Mouse (Mus musculus) liver, embryonic 13.5 days (tissue): ENCODE measurements at regions not wholly inside any gene's neighbourhood (a gene's known extent, or its start where the extent isn't known, plus 50 kb on each side); places are given as distances from the start of the nearest gene placed in this dataset.

ENCODE experiments used
- ATAC-seq: fragments of 200-750 bp; cut with Nextera tagmentation; 2 replicates; pipeline ENCODE4 v1.8.0; 2017; ENCODE audit warnings: low read depth, mild to moderate bottlenecking, moderate number of reproducible peaks, moderate library complexity
- DNase-seq: peaks from one replicate; pipeline ENCODE4 v3.0.0; 2022
- H3K27ac ChIP-seq: fragments of 300-500 bp; sonication (generic); 2 replicates; pipeline ENCODE4 v1.5.1; 2015; ENCODE audit warnings: moderate library complexity, mild to moderate bottlenecking, inconsistent platforms
- H3K27me3 ChIP-seq: fragments of 300-500 bp; sonication (generic); 2 replicates; pipeline ENCODE4 v1.6.1; 2015; ENCODE audit warnings: mild to moderate bottlenecking, inconsistent platforms
- H3K36me3 ChIP-seq: fragments of 300-500 bp; sonication (generic); 2 replicates; pipeline ENCODE4 v1.6.1; 2015; ENCODE audit warnings: mild to moderate bottlenecking, inconsistent platforms
- H3K4me1 ChIP-seq: fragments of 300-500 bp; sonication (generic); replicated peaks from 2 replicates; pipeline ENCODE4 v1.6.1; 2015; ENCODE audit warnings: inconsistent platforms
- H3K4me2 ChIP-seq: fragments of 300-500 bp; sonication (generic); 2 replicates; pipeline ENCODE4 v1.6.1; 2015; ENCODE audit warnings: inconsistent platforms, mild to moderate bottlenecking, moderate library complexity
- H3K4me3 ChIP-seq: fragments of 300-500 bp; sonication (generic); replicated peaks from 2 replicates; pipeline ENCODE4 v1.5.1; 2015; ENCODE audit warnings: mild to moderate bottlenecking, inconsistent platforms
- H3K9ac ChIP-seq: fragments of 300-500 bp; sonication (generic); 2 replicates; pipeline ENCODE4 v1.6.1; 2015; ENCODE audit warnings: mild to moderate bottlenecking, inconsistent platforms
- H3K9me3 ChIP-seq: fragments of 300-500 bp; sonication (generic); replicated peaks from 2 replicates; pipeline ENCODE4 v1.6.1; 2016; ENCODE audit warnings: inconsistent platforms
- WGBS: fragments of 180-500 bp; shearing (Covaris S2); methylation state at CpG from one replicate; pipeline ENCODE4 v1.1.7; 2015; ENCODE audit not compliant: insufficient replicate concordance; 5-methylcytosine and 5-hydroxymethylcytosine counted together

DNA sequence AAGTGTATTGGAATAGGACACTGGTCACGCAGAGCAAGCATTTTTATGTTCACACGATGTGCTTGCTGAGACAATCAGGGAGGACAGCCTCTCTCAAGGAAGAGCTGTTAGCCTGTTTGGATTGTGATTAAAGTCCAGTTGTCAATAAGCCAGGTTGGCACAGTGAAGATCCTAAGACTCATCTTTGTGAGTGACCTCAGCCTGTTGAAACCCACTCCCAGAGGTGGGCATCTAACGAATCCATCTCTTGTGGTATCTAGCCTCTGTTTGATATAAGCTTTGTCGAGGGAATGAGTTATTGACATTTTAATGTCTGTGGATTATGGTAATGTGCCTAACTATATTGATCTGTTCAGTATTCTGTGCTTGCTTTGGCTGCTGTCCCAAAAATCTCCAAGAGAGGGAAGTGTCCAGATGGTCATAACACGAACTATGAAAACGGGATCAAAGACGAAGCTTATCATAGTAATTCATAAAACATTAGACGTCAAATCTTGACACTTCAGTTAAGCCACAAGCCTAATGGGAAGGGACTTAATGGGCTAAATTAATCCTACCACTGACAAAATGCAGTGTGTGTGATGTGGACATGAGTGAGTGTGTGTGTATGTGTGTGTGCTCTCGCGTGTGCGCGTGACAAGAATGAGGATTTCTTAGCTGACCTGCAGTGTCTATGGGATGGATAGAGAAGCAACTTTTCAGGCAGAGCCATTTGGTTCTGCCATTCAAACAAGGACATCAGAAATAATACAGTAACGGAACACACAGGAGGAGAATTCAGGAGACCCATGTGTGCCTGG, 104.8 kb upstream of the Fer start:
- Histone ChIP-seq H3K9ac (no peak overlapping the region), H3K36me3 (no peaks in the 10 kb centered on the region), H3K4me1 (no peaks in the 10 kb centered on the region), H3K9me3 (peaks cover 5% of the 10 kb centered on the region; the same call in 1 of the 2 replicates), H3K27ac (no peak overlapping the region), H3K4me3 (no peak overlapping the region), H3K4me2 (no peak overlapping the region), H3K27me3 (no peaks in the 10 kb centered on the region)
- 82% methylated on average over 13 of the region's 13 CpGs for WGBS
- ATAC-seq (no peak), DNase-seq (no peak)

GRCm38 (mm10) chr17:63758817-63759404, 104.0 kb upstream of the Fer start:
- H3K4me1 ChIP-seq = no peaks in the 10 kb centered on the region
- no peak overlapping the region for H3K9ac ChIP-seq
- no peak overlapping the region for H3K4me2 ChIP-seq
- ATAC-seq (no peak), DNase-seq (no peak)
- no peaks in the 10 kb centered on the region for H3K36me3 ChIP-seq
- WGBS = 64% methylated on average over 7 of the region's 7 CpGs
- H3K4me3 ChIP-seq = no peak overlapping the region
- peaks cover 5% of the 10 kb centered on the region; the same call in 1 of the 2 replicates for H3K9me3 ChIP-seq
- H3K27ac ChIP-seq = no peak overlapping the region
- H3K27me3 ChIP-seq = no peaks in the 10 kb centered on the region

DNA sequence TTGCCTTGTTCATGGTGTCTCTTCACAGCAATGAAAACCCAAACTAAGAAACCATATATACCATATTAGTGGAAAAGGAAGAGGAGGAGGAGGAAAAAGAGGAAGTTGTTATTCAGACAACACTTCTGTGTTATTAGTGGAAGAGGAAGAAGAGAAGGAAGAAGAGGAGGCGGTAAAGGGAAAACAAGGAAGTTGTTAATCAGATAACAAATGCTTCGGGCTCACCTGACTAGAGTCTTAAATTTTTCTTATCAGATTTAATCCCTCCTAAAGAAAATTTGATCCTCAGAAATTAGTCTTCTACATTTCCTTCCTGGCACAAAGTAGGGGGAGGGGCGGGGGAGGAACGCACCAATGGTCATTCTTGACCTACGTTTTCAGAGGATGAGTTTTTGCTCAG, 101.8 kb upstream of the Fer start:
- Histone ChIP-seq H3K9me3 (peaks cover 5% of the 10 kb centered on the region; the same call in 1 of the 2 replicates), H3K9ac (no peak overlapping the region), H3K4me1 (no peaks in the 10 kb centered on the region), H3K4me3 (no peak overlapping the region), H3K4me2 (no peak overlapping the region), H3K27me3 (no peaks in the 10 kb centered on the region), H3K36me3 (no peaks in the 10 kb centered on the region), H3K27ac (no peak overlapping the region)
- ATAC-seq = no peak
- WGBS = 64% methylated on average over 5 of the region's 5 CpGs
- DNase-seq = no peak

DNA sequence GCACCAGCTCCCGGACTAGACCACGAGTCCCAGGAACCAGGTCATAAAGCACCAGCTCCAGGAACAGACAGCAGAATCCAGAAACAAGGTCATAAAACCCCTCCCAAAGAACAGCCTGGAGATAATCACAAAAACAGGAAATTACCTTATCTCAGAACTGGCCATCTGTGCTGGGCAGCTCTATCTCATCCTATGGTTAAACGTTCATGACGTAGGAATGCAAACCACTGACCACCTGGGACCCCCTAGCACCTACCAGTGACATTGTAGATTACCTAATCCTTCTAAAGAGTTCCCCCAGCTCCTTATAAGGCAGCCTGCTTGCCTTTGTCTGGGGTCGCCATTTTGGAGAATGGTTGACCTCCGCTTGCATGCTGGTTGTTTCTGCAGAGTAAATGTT, 91.8 kb upstream of the Fer start:
- Histone ChIP-seq H3K4me1 (no peaks in the 10 kb centered on the region), H3K4me2 (no peak overlapping the region), H3K36me3 (no peaks in the 10 kb centered on the region), H3K27ac (no peak overlapping the region), H3K27me3 (no peaks in the 10 kb centered on the region), H3K9ac (no peak overlapping the region), H3K4me3 (no peak overlapping the region), H3K9me3 (no peaks in the 10 kb centered on the region)
- DNase-seq (no peak), ATAC-seq (no peak)
- WGBS = 46% methylated on average over 6 of the region's 6 CpGs

GRCm38 (mm10) chr17:63784381-63785116, 78.3 kb upstream of the Fer start:
- ATAC-seq (no peak), DNase-seq (no peak)
- Histone ChIP-seq H3K27ac (no peak overlapping the region), H3K4me3 (no peak overlapping the region), H3K9ac (no peak overlapping the region), H3K4me1 (no peaks in the 10 kb centered on the region), H3K36me3 (no peaks in the 10 kb centered on the region), H3K4me2 (no peak overlapping the region), H3K9me3 (no peaks in the 10 kb centered on the region), H3K27me3 (no peaks in the 10 kb centered on the region)
- WGBS = 76% methylated on average over 19 of the region's 19 CpGs

DNA sequence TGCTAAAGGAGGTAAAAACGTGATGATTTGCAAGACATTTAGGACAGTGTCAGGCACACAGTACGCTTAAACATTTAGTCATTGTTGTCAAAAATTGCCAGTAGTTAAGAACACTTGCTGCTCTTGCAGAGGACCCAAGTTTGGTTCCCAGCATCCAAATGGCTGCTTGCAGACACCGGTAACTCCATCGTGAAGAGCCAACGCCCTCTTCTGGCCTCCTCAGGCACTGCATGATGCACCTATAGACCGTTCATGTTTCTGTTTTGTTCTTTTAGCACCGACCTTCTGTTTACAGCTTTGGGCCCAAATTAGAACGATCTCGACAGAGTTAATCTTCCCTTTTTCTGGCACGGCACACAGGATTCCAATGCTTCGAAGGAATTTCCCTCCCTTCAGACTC, 76.4 kb upstream of the Fer start:
- Histone ChIP-seq H3K4me2 (no peak overlapping the region), H3K9me3 (no peaks in the 10 kb centered on the region), H3K9ac (no peak overlapping the region), H3K36me3 (no peaks in the 10 kb centered on the region), H3K4me1 (no peaks in the 10 kb centered on the region), H3K4me3 (no peak overlapping the region), H3K27ac (no peak overlapping the region), H3K27me3 (no peaks in the 10 kb centered on the region)
- no peak for DNase-seq
- no peak for ATAC-seq
- WGBS = 73% methylated on average over 11 of the region's 11 CpGs

- Histone ChIP-seq H3K36me3 (no peaks in the 10 kb centered on the region), H3K9ac (no peak overlapping the region), H3K9me3 (no peaks in the 10 kb centered on the region), H3K4me1 (no peaks in the 10 kb centered on the region), H3K27me3 (no peaks in the 10 kb centered on the region), H3K4me3 (no peak overlapping the region), H3K4me2 (no peak overlapping the region), H3K27ac (no peak overlapping the region)
- DNase-seq (no peak), ATAC-seq (no peak)
- WGBS = 67% methylated on average over 6 of the region's 6 CpGs
These were observed 68.5 kb upstream of the Fer start for GRCm38 (mm10) chr17:63794352-63794751.

DNA sequence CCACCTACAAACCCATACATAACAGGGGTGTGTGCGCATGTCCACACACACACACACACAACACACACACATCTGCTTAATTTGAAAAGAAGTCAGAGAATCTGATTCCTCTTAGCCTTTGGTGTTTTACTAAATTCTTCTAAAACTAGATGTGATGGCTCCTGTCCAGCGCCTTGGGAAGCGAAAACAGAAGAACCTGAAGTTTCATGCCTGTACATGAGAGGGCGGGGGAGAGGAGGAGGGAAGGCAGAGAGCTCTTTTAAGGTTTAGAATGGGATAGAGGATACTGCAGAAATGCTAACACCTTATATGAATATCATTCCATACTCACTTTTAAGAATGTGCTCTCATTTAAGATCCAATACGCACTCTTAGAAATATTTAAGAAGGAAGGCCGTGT, 64.5 kb upstream of the Fer start:
- WGBS = 81% methylated on average over 6 of the region's 6 CpGs
- H3K4me1 ChIP-seq = no peaks in the 10 kb centered on the region
- H3K9ac ChIP-seq = no peak overlapping the region
- no peaks in the 10 kb centered on the region for H3K36me3 ChIP-seq
- no peaks in the 10 kb centered on the region for H3K27me3 ChIP-seq
- no peak for DNase-seq
- no peak overlapping the region for H3K4me2 ChIP-seq
- H3K27ac ChIP-seq = no peak overlapping the region
- H3K4me3 ChIP-seq = no peak overlapping the region
- ATAC-seq = no peak
- no peaks in the 10 kb centered on the region for H3K9me3 ChIP-seq

DNA sequence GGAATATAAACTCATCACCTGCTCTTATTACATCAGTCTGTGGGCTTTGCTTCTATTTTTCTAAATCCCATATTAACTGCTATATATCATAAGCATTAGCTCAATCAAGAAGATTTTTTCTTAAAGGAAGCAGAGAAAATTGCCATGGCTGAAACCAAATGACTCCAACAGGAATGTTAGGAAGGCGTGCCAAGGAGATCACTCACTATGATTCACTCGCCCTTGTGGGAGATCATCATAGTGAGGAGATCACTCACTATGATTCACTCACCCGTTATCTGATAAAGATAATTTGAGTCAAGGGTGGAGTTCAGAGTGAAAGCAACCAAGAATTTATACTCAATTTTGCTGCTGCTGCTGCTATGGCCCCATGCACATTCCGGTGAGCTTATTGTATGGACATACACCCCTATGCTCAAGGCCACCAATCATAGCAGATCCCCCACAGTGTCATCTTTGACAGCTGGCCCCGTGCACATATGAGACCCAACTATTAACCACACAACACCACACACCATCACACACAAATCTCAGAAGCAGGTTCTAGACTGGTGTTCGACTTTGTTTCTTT, 63.8 kb upstream of the Fer start:
- DNase-seq (no peak), ATAC-seq (no peak)
- Histone ChIP-seq H3K9ac (no peak overlapping the region), H3K27me3 (no peaks in the 10 kb centered on the region), H3K4me3 (no peak overlapping the region), H3K36me3 (no peaks in the 10 kb centered on the region), H3K4me2 (no peak overlapping the region), H3K4me1 (no peaks in the 10 kb centered on the region), H3K9me3 (no peaks in the 10 kb centered on the region), H3K27ac (no peak overlapping the region)
- 67% methylated on average over 6 of the region's 6 CpGs for WGBS

DNA sequence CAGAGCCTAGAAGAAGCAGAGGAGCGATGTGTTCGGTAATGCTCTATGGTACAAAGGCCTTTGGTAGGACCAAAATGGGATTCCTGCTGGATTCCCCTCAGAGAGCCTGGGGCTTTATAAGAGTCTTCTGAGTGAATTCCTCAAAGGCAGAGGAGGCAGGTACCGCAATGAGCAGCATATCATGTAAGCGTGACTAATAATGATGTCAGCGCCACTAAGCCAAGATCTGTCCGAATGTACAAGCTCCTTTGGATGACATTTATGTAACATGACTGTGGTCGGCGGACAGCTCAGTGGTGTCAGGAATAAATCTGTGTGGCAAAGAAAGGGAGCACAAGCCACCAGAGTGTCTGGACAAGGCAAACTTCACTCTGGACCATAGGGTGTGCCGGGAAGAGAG, 61.5 kb upstream of the Fer start:
- 74% methylated on average over 9 of the region's 9 CpGs for WGBS
- Histone ChIP-seq H3K36me3 (no peaks in the 10 kb centered on the region), H3K4me1 (no peaks in the 10 kb centered on the region), H3K4me2 (no peak overlapping the region), H3K4me3 (no peak overlapping the region), H3K9me3 (no peaks in the 10 kb centered on the region), H3K27me3 (no peaks in the 10 kb centered on the region), H3K9ac (no peak overlapping the region), H3K27ac (no peak overlapping the region)
- DNase-seq (no peak), ATAC-seq (no peak)

DNA sequence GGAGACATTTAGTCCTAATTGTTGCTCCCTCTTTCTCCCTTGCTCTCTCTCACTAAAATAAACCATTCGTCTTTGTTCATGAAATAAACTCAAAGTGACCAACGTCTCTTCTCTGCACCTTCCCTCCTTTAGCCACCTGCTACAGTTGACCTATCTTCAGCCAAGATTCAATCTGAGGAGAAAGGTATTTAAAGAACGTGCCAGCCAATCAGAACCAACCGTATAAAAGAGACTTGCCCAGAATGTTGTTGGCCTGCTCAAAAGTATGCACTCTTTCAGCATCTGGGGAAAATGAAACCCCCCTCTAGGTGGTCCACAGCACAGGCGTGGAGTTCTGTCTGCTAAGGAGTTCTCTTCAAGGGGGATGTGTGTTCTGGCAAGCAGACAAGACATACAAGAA, 60.0 kb upstream of the Fer start:
- Histone ChIP-seq H3K9me3 (no peaks in the 10 kb centered on the region), H3K4me2 (no peak overlapping the region), H3K27me3 (no peaks in the 10 kb centered on the region), H3K36me3 (no peaks in the 10 kb centered on the region), H3K9ac (no peak overlapping the region), H3K27ac (no peak overlapping the region), H3K4me1 (no peaks in the 10 kb centered on the region), H3K4me3 (no peak overlapping the region)
- ATAC-seq (no peak), DNase-seq (no peak)
- WGBS = 59% methylated on average over 5 of the region's 5 CpGs
